Mouse (Mus musculus): Measurements from ENCODE around the gene Aif1l.

- TF ChIP-seq MAFK (IDR thresholded peaks at IDR 0.05; ENCODE audit: insufficient read depth, low read depth, low read length) (no peak), HCFC1 (IDR thresholded peaks at IDR 0.05; ENCODE audit: borderline replicate concordance, insufficient read depth, low read length) (no peak), ZNF384 (IDR thresholded peaks at IDR 0.05; ENCODE audit: low read depth, low read length) (no peak), CHD2 (IDR thresholded peaks at IDR 0.05; ENCODE audit: low read depth, low read length) (no peak)
These were observed 58.4 kb downstream of the Aif1l start for GRCm38 (mm10) chr2:32008311-32008710.
